Mouse (Mus musculus) gastrocnemius, postnatal 25 days (tissue): ENCODE measurements at regions not wholly inside any gene's neighbourhood (a gene's known extent, or its start where the extent isn't known, plus 50 kb on each side); places are given as distances from the start of the nearest gene placed in this dataset.
A peak's percentile ranks its signal among the peaks of the same experiment; 100 is the strongest.

Source experiments
- DNase-seq: peaks from one replicate; pipeline ENCODE4 v3.0.0; 2022

GRCm38 (mm10) chr2:159950369-159950768 is 383.6 kb downstream of the Gm826 start:
- DNase-seq: no peak

- no peak for DNase-seq
Observed at GRCm38 (mm10) chr2:159949046-159949445, 384.9 kb downstream of the Gm826 start.

DNA sequence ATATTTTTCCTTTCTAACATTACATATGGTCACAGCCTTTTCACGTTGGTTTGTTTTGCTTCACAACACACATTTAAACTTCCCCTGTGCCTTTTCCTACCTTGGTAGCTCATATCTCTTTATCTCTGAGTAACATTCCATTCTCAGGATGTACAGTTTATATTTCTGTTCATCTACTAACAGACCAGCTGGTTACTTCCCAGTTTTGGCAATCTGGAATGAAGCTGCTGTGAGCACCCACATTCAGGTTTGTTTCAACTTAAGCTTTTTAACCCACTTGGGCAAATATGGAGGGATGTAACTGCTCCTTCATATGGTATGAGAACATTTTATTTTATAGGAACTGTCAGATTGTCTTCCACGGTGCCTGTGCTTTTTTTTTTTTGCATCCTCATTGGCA is 403.2 kb downstream of the Gm826 start:
- no peak for DNase-seq

GRCm38 (mm10) chr2:159889701-159890100 is 444.3 kb downstream of the Gm826 start:
- DNase-seq: no peak

DNA sequence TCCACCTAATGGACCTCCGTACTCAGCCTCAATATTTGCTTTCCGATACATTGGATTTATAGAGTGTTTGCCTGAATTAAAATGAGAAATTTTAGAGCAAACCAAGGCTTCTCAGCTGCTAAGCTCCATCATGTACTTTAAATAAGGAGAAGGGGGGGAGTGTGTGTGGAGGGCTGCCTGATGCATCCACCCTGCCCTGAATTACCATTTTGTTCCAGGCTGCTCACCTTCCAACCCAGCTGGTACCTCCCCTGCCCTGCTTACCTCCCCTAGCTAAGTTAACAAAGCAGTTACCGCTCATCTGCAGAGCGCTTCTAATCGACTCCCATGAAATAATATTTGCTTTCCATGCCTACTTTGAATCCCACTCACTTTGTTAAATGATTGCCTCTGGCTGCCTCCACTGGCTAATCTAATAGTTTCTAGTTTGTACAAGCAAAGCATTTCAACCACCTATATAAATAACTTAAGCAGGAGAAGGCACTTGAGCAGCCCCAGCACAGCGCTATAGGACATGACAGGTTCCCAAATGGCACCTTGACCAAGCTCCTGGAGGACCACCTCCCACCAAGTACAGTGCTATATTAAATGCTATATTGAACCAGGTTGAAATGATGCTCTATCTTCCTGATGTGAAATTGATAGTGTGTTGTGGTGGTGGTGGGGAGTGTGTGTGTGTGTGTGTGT is 449.0 kb downstream of the Gm826 start:
- no peak for DNase-seq

- no peak for DNase-seq
Observed at GRCm38 (mm10) chr2:159866981-159867380, 467.0 kb downstream of the Gm826 start.

DNA sequence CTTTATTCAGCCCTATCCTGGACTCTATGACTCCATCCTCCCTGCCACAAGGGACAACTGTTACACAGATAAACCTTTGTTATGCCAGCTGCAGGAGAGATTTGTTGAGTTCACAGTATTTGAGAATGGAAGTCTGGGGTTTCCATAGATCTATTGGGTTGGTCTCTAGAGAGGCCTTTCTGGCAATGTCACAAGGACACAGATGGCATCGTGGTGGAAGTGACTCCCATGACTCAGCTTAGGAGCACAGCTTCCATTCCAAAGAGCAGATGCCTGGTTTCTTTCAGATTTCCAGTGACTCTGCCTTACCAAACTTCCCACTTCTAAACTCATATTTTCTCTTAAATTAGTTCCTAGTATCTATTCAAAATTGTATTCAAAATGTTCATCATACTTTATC is 467.6 kb downstream of the Gm826 start:
- no peak for DNase-seq

DNA sequence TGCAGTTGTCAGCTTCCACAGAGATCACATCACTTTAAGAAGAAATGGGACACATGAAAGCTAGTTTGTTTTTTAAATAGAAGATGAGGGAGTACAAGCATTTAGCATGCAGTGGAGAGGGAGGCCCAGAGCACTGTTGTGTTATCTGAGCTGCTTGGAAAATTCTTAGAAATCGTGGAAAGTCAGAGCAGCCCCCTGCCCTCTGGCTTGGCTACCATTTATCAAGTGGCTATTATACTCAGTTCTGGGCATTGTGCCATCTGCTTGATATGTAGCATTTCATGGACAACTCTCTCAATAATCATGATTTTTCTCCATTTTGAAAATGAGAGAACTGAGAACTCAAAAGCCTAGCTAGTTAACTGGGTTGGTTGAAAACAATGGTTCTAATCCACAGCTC is 470.8 kb downstream of the Gm826 start:
- no peak for DNase-seq

GRCm38 (mm10) chr2:159853891-159854665 is 479.9 kb downstream of the Gm826 start:
- DNase-seq: peak; percentile 73

DNA sequence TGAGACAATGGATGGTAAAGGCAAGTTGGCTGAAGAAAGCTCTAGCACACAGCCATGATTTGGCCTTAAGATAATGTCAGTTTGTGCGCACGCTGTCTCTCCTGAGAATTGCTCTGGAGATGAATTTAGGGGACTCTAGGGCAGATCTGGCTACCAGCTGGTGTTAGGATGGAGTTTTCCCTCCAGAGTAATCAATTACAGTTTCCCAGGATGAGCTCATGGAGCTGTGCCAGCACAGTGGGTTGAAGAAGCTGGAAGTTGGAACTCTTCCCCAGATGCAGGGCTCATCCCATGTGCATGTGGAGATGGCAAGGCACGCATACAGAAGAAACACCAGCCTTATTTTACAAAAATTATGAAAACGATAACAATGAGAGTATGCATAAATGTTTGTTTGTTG is 481.0 kb downstream of the Gm826 start:
- peak; percentile 14 for DNase-seq

GRCm38 (mm10) chr2:159832488-159833113 is 501.4 kb downstream of the Gm826 start:
- DNase-seq: no peak

DNA sequence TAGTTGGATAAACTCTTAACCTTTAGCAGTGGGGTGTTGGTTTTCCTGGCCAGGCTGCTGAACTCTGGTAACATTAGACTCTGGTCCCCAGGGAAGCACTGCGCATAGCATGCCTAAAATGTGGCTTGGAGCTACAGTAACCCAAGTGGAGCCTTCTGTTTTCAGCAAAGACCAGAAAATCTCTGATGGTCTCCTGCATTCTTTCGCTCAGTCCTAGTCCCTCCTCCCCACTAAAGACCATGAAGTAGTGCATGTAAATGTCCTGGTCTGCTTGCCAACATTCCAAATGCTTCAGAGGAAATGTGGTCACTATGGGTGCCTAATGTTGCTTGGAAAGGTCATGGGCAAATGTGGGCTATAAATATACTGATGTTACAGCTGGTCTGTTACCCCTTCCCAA is 507.5 kb downstream of the Gm826 start:
- DNase-seq: peak; percentile 65

DNA sequence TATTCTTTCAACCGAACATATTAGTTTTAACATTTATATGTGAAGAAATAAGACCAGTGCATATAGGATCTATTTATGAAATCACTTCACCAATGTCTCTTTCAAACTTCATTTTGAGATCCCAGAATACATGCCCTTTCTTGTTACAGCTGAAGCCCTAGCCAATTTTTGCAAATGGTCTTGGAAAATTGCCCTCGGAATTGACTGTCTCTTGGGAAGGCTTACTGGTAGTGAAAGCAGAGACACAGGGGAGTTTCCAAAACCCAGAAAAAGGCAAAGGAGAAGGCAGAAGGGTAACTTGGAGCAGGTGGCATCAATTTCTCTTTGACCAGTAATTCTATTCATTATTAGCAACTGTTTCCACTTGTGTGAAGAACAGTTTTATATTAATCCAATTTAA is 515.4 kb downstream of the Gm826 start:
- peak; percentile 20 for DNase-seq

GRCm38 (mm10) chr2:159816344-159816743 is 517.6 kb downstream of the Gm826 start:
- no peak for DNase-seq
